Mouse (Mus musculus) bone marrow macrophage, adult 2 months (primary cell): ENCODE measurements around the gene Map7.

Source experiments
- CTCF ChIP-seq: IDR thresholded peaks from 2 replicates; pipeline ENCODE4 v1.5.1; 2012; ENCODE audit warnings: low read depth, mild to moderate bottlenecking, low read length, moderate library complexity
- POLR2A ChIP-seq: IDR thresholded peaks from 2 replicates; pipeline ENCODE4 v1.6.1; 2012; ENCODE audit warnings: mild to moderate bottlenecking, low read depth, low read length, borderline replicate concordance

GRCm38 (mm10) chr10:20310969-20311769, 162.9 kb downstream of the Map7 start:
- TF ChIP-seq POLR2A (no peak), CTCF (no peak)
